Mouse (Mus musculus) ES-E14 (cell line): ENCODE measurements at regions not wholly inside any gene's neighbourhood (a gene's known extent, or its start where the extent isn't known, plus 50 kb on each side); places are given as distances from the start of the nearest gene placed in this dataset.

ENCODE experiments used
- MAFK ChIP-seq: IDR thresholded peaks from 2 replicates; pipeline ENCODE4 v1.6.1; 2014; ENCODE audit warnings: mild to moderate bottlenecking, low read depth, low read length, inconsistent platforms; ENCODE audit not compliant: insufficient read depth
- ZC3H11A ChIP-seq: IDR thresholded peaks from 2 replicates; pipeline ENCODE4 v1.6.1; 2012; ENCODE audit warnings: low read depth, mild to moderate bottlenecking, inconsistent platforms, low read length, borderline replicate concordance

DNA sequence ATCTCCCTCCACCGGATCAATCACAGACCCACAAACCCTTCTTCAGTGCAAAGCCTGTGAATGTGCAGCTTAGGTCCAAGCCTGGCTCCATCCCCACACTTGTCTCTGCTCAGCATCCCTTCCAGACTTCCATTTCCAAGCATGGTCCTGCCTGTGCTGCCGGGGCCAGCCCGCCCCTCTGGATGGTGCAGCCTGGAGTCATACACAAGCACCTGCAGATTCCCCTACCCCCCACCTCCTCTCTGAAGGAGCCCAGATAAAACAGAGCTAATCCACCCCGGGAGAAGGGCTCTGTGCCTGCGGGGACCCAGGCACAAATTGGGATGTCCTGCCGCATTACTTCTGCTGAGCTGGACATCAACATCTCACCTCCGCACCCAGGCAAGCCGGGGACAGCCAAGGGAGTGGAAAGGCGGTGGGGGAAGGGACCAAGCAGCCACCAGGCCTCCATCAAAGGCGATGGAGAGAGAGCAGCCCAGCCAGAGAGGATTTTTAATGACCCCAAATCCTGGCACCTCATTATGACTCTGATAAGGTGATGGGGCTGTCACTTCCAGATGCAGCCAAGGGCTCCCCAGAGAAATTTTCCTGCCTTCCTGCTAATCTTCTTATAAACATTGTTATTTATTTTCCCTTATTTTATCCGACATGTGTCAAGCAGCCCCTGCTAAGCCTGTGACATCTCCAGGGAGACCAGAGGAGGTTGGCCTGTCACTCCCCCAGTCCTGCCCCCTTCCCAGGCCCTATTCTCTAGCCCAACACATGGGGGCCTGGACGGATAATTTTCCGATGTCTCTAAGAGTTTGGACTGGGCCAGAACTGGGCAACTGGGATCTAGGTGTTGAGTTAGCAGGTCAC, 105.5 kb upstream of the Unc5b start:
- TF ChIP-seq MAFK (no peak), ZC3H11A (no peak)
